Mouse (Mus musculus): ENCODE results near the gene Mettl26. TPM values are rescaled to one million over a fixed set of nuclear protein-coding genes. Genes with fewer than 3 reads are reported as not detected.

The Mettl26 gene
- polyA plus RNA-seq, 1 experiment = 53.6 TPM

DNA sequence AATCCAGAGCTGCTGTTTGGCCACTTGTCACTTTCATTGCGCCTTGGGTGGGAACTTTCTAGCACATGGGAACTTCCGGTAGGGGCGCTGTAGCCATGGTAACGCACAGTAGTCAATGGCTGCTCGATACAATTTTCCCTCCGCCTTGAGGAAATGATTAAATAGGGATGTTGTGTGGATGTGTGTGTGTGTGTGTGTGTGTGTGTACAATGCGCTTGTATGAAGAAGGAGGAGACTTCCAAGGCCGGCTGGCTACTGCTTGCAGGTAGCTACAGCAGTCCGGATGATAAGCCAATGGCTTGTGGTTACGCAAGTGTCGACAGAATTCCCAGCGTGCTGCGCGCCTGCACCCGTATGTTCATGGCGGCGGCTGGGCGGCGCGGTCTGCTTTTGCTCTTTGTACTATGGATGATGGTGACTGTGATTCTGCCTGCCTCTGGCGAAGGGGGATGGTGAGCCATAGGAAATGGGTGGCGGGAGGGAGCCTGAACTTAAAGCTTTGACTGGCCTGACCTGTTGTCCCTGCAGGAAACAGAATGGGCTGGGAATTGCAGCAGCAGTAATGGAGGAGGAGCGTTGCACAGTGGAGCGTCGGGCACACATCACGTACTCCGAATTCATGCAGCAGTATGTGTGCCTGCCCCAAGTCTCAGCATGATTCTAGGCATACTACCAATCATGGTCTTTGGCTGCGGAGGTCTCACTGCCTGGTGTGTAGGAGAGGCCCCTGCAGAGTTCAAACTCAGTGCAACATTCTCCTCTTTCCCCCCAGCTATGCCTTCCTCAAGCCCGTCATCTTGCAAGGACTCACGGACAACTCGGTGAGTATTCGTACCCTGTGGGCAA, 45.9 kb upstream of the Mettl26 start, which contains the start of gene Jmjd8:
Gene Jmjd8 (plus strand): TSS at position 156 of the 846 bp plus-strand sequence.
- Histone ChIP-seq H3K36me3 (ENCODE audit: control insufficient read depth, insufficient read depth, low read length) (peaks cover 16% of the 10 kb centered on the region), H3K4me1 (ENCODE audit: control insufficient read depth, insufficient read depth, insufficient read length) (peaks cover 29% of the 10 kb centered on the region)
- DNase-seq (ENCODE audit: low read depth in 1 of 2, low spot score in 2 of 2) = peak; percentile 52 to 68

DNA sequence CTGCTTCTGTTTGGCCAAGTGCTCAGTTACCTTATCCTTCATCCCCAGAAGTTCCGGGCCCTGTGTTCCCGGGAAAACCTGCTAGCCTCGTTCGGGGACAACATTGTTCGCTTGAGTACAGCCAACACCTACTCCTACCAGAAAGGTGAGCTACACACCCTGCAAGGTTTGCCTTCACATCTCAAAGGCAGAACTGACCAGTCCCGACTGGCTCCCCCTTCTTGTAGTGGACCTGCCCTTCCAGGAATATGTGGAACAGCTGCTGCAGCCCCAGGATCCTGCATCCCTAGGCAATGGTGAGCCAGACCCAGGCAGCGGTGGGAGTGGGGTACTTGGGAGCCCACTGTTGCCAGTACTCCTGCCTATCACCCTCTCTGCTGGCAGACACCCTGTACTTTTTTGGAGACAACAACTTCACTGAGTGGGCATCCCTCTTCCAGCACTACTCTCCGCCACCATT, 45.3 kb upstream of the Mettl26 start:
- no peak for TF ChIP-seq POLR2A (IDR thresholded peaks at IDR 0.05; ENCODE audit: low read depth, low read length)
- no peak for TF ChIP-seq CTCF (IDR thresholded peaks at IDR 0.05; ENCODE audit: extremely low read depth, insufficient read depth, insufficient read length, insufficient replicate concordance)
- peaks cover 25% of the 10 kb centered on the region; the same call in 1 of the 2 replicates for H3K4me1 ChIP-seq (ENCODE audit: control insufficient read depth, insufficient read depth, insufficient read length)

More for the DNA sequence above, 45.9 kb upstream of the Mettl26 start, which contains the start of gene Jmjd8:
- TF ChIP-seq CTCF (IDR thresholded peaks at IDR 0.05; ENCODE audit: extremely low read depth, insufficient read depth, insufficient read length, insufficient replicate concordance) (peak; percentile 23; the same call in 1 of the 2 replicates), POLR2A (IDR thresholded peaks at IDR 0.05; ENCODE audit: low read depth, low read length) (peak; percentile 56; the same call in 1 of the 2 replicates)
- H3K4me3 ChIP-seq (ENCODE audit: extremely low read depth, insufficient read depth, insufficient read length) = peak within 1 kb of the TSS; percentile 66
- H3K27ac ChIP-seq (ENCODE audit: insufficient read depth, low read length) = peak within 1 kb of the TSS; percentile 64
- WGBS = 2% methylated on average over 32 of the region's 32 CpGs
- no peaks in the 10 kb centered on the region for H3K27me3 ChIP-seq (ENCODE audit: control insufficient read depth, insufficient read depth, low read length)

DNA sequence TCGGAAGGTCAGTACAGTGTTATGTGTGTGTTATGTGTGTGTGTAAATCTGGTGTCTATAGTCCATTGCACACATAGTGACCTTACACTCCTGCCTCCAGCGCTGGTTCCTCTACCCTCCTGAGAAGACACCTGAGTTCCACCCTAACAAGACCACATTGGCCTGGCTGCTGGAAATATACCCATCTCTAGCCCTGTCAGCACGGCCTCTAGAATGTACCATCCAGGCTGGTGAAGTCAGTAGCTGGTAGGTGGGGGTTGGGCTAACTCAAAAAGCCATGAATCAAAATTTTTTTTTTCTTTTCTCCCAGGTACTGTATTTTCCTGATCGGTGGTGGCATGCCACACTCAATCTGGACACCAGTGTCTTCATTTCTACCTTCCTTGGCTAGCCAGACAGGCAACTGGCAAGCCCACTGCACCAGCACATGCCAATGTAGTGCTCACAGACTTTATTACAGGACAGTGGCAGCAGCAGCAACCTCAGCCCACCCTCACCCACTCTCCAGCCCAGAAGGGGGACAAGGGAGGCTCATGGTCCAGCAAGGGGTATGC, 44.6 kb upstream of the Mettl26 start:
- no peak overlapping the region for H3K27ac ChIP-seq (ENCODE audit: insufficient read depth, low read length)
- TF ChIP-seq POLR2A (IDR thresholded peaks at IDR 0.05; ENCODE audit: low read depth, low read length) (no peak), CTCF (IDR thresholded peaks at IDR 0.05; ENCODE audit: extremely low read depth, insufficient read depth, insufficient read length, insufficient replicate concordance) (no peak)
- peaks cover 25% of the 10 kb centered on the region; the same call in 1 of the 2 replicates for H3K4me1 ChIP-seq (ENCODE audit: control insufficient read depth, insufficient read depth, insufficient read length)
- no peak overlapping the region for H3K4me3 ChIP-seq (ENCODE audit: extremely low read depth, insufficient read depth, insufficient read length)
- H3K36me3 ChIP-seq (ENCODE audit: control insufficient read depth, insufficient read depth, low read length) = peaks cover 16% of the 10 kb centered on the region
- no peak for DNase-seq (ENCODE audit: low read depth in 1 of 2, low spot score in 2 of 2)
- WGBS = 92% methylated on average over 4 of the region's 4 CpGs
- H3K27me3 ChIP-seq (ENCODE audit: control insufficient read depth, insufficient read depth, low read length) = no peaks in the 10 kb centered on the region

More for the DNA sequence above, 45.3 kb upstream of the Mettl26 start:
- Histone ChIP-seq H3K36me3 (ENCODE audit: control insufficient read depth, insufficient read depth, low read length) (peaks cover 16% of the 10 kb centered on the region), H3K4me3 (ENCODE audit: extremely low read depth, insufficient read depth, insufficient read length) (peak overlapping the region; percentile 66; the same call in 1 of the 2 replicates), H3K27me3 (ENCODE audit: control insufficient read depth, insufficient read depth, low read length) (no peaks in the 10 kb centered on the region), H3K27ac (ENCODE audit: insufficient read depth, low read length) (no peak overlapping the region)
- WGBS = 52% methylated on average over 8 of the region's 8 CpGs
- no peak for DNase-seq (ENCODE audit: low read depth in 1 of 2, low spot score in 2 of 2)

DNA sequence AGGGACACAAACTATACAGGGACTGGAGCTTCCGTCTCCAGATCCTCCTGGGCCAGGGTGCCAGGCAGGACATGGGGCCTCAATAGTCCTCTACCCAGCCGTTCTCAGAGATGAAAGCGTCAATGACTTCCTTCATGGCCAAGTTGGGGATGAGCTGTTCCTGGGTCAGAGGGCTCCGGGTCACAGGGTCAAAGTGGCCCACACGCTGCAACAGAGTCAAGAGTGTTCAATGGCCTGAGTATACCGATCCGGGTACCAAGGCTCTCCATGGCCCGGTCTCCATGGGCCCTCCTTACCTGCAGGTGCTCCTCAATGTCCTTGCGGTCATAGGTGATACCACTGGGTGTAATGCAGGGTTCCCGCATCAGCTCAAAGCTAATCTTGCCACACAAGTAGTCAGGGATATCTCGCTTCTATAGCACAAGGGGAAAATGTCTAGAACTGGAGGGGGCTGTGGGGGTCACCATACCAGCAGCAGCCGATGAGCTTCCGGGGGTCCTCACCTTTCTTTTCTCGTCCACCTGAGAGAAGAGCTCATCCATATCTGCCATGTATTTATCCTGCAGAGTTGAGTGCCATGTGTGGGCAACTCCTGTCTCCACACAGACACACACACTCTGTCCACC, 44.0 kb upstream of the Mettl26 start:
- peaks cover 16% of the 10 kb centered on the region for H3K36me3 ChIP-seq (ENCODE audit: control insufficient read depth, insufficient read depth, low read length)
- no peak overlapping the region for H3K4me3 ChIP-seq (ENCODE audit: extremely low read depth, insufficient read depth, insufficient read length)
- no peaks in the 10 kb centered on the region for H3K27me3 ChIP-seq (ENCODE audit: control insufficient read depth, insufficient read depth, low read length)
- no peak overlapping the region for H3K27ac ChIP-seq (ENCODE audit: insufficient read depth, low read length)
- DNase-seq (ENCODE audit: low read depth in 1 of 2, low spot score in 2 of 2) = no peak
- no peak for TF ChIP-seq CTCF (IDR thresholded peaks at IDR 0.05; ENCODE audit: extremely low read depth, insufficient read depth, insufficient read length, insufficient replicate concordance)
- no peak for TF ChIP-seq POLR2A (IDR thresholded peaks at IDR 0.05; ENCODE audit: low read depth, low read length)
- WGBS = 91% methylated on average over 14 of the region's 14 CpGs
- peaks cover 25% of the 10 kb centered on the region; the same call in 1 of the 2 replicates for H3K4me1 ChIP-seq (ENCODE audit: control insufficient read depth, insufficient read depth, insufficient read length)

DNA sequence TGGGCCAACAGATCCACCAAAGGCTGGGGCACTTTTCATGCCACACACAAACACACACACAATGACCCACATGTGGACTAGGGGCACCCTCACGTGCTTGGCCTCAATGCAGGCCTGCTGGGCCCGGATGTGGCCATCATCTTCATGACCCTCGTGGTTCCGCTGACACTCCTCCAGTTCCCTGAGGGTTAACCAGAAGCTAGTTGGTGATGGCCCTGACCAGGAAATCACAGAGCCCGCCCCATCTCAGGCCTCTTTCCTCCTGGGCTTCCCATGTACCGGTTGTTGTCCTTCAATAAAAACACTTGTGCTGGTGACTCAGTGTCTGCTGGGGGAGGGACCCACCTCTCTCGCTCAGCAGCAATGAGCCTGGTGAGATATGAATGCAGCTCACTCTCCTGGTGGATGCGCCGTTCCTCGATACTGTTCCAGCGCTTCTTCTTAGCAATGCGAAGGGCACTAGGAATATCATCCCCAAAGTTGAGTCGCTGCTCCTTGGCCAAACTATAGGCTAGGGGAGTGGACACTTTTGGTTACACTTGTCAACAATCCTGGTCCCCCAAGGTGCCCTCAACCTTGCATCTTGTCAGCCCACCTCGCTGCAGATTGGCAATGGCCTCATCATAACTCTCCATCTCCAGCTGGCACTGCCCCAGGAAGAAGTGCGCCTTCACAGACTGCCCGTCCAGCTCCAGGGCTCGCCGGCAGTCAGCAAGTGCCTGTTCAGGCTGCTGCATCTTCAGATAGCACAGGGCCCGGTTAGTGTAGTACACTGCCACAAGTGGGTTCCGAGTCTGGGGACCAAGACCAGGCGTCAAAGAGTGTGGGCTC, 43.2 kb upstream of the Mettl26 start:
- peak overlapping the region; percentile 80; the same call in 1 of the 2 replicates for H3K27ac ChIP-seq (ENCODE audit: insufficient read depth, low read length)
- 54% methylated on average over 21 of the region's 21 CpGs for WGBS
- no peak for TF ChIP-seq CTCF (IDR thresholded peaks at IDR 0.05; ENCODE audit: extremely low read depth, insufficient read depth, insufficient read length, insufficient replicate concordance)
- no peak for TF ChIP-seq POLR2A (IDR thresholded peaks at IDR 0.05; ENCODE audit: low read depth, low read length)

More for the DNA sequence above, 43.2 kb upstream of the Mettl26 start:
- H3K4me3 ChIP-seq (ENCODE audit: extremely low read depth, insufficient read depth, insufficient read length) = peak overlapping the region; percentile 89
- DNase-seq (ENCODE audit: low read depth in 1 of 2, low spot score in 2 of 2) = no peak
- H3K4me1 ChIP-seq (ENCODE audit: control insufficient read depth, insufficient read depth, insufficient read length) = peaks cover 25% of the 10 kb centered on the region; the same call in 1 of the 2 replicates
- no peaks in the 10 kb centered on the region for H3K27me3 ChIP-seq (ENCODE audit: control insufficient read depth, insufficient read depth, low read length)
- H3K36me3 ChIP-seq (ENCODE audit: control insufficient read depth, insufficient read depth, low read length) = peaks cover 12% of the 10 kb centered on the region
